Mouse (Mus musculus): ENCODE measurements around the gene Lrp2. TPM values are rescaled to one million over a fixed set of nuclear protein-coding genes. Genes with fewer than 3 reads are reported as not detected.
A peak's percentile ranks its signal among the peaks of the same experiment; 100 is the strongest.

The Lrp2 gene
- total RNA-seq, 1 experiment, result 124 TPM

DNA sequence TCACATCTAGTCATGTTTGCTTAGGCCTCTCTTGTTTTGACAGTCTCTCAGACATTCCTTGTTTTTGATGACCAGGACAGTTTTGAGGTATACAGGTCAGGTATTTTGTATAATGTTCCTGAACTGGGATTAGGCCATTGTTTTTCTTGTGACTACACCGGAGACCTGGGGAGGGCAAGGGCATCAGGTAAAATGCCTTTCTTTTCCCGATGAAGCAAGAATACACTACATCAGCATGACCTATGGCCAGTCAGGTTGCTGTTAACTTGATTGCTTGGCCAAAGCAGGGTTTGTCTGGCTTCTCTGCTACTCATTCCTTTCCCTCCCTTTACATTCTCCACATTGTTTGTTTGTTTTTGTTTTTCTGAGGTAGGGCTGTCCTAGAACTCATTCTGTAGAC is 7.3 kb upstream of the Lrp2 start:
- no peak overlapping the region for H3K9ac ChIP-seq (ENCODE audit: insufficient read depth, low read depth, low read length, poor library complexity, severe bottlenecking)
- no peak for DNase-seq (ENCODE audit: low read depth, low spot score)
- H3K4me3 ChIP-seq (ENCODE audit: insufficient read depth in 1 of 2, low read depth in 1 of 2, low read length in 2 of 2, poor library complexity in 1 of 2, severe bottlenecking in 1 of 2), result no peak overlapping the region
- H3K27ac ChIP-seq (ENCODE audit: insufficient read depth, low read depth, low read length, poor library complexity, severe bottlenecking), result no peak overlapping the region
- H3K9me3 ChIP-seq (ENCODE audit: control insufficient read depth, insufficient read depth, low read depth, low read length), result no peaks in the 10 kb centered on the region
- H3K36me3 ChIP-seq (ENCODE audit: control insufficient read depth, insufficient read depth, low read length, poor library complexity, severe bottlenecking), result no peaks in the 10 kb centered on the region
- in situ Hi-C loops (cut with MboI; ENCODE audit: low sequenced_read_pairs in 2 of 2, unreplicated experiment in 2 of 2), result loop anchor here in 1 of 2 experiments (25.0 kb wide), 2 partner anchors 869 to 1944 kb away; partner anchors contain the start of genes Dlx1, Dlx2 and Sp5
- peaks cover 2 to 4% of the 10 kb centered on the region in 2 experiments; a peak in 1 of 4 replicates for H3K4me1 ChIP-seq (ENCODE audit: control insufficient read depth in 2 of 2, insufficient read depth in 2 of 2, low read length in 2 of 2, poor library complexity in 1 of 2)
- TF ChIP-seq ZC3H11A (IDR thresholded peaks at IDR 0.05; ENCODE audit: borderline replicate concordance, low read depth, low read length), result no peak
- 0 out of 2 replicates have a peak, but pooled peaks have one; percentile 33 for TF ChIP-seq MAFK (IDR thresholded peaks at IDR 0.05; ENCODE audit: insufficient read depth, low read depth, low read length)
- no peak for TF ChIP-seq CHD2 (IDR thresholded peaks at IDR 0.05; ENCODE audit: low read depth, low read length)
- TF ChIP-seq HCFC1 (IDR thresholded peaks at IDR 0.05; ENCODE audit: borderline replicate concordance, insufficient read depth, low read length), result no peak
- TF ChIP-seq ZNF384 (IDR thresholded peaks at IDR 0.05; ENCODE audit: low read depth, low read length), result no peak

DNA sequence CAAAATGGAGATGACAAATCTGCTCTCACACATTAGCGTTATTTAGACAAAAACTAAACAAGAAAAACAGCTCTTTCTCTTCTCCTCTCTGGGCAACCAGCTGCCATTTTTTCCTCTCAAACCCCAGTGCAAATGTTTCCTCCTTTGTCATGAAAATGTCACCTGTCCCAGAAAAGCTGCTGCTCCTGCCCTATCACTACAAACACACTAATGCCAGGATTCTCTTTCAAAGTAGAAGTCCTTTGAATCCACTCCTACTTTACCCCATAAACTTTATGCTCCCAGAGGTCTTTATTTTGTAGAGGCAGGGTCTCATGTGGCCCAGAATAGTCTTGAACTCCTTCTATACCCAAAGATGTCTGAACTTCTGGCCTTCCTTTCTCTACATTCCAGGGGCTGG is 6.7 kb upstream of the Lrp2 start:
- Histone ChIP-seq H3K36me3 (ENCODE audit: control insufficient read depth, insufficient read depth, low read length, poor library complexity, severe bottlenecking) (no peaks in the 10 kb centered on the region), H3K4me3 (ENCODE audit: insufficient read depth in 1 of 2, low read depth in 1 of 2, low read length in 2 of 2, poor library complexity in 1 of 2, severe bottlenecking in 1 of 2) (peak overlapping the region; percentile 60 to 74), H3K9ac (ENCODE audit: insufficient read depth, low read depth, low read length, poor library complexity, severe bottlenecking) (peak overlapping the region; percentile 50), H3K9me3 (ENCODE audit: control insufficient read depth, insufficient read depth, low read depth, low read length) (no peaks in the 10 kb centered on the region), H3K27ac (ENCODE audit: insufficient read depth, low read depth, low read length, poor library complexity, severe bottlenecking) (peak overlapping the region; percentile 83), H3K4me1 (ENCODE audit: control insufficient read depth in 2 of 2, insufficient read depth in 2 of 2, low read length in 2 of 2, poor library complexity in 1 of 2) (peaks cover 2 to 7% of the 10 kb centered on the region in 2 experiments; a peak in 1 of 4 replicates)
- DNase-seq (ENCODE audit: low read depth, low spot score), result no peak
- TF ChIP-seq CHD2 (IDR thresholded peaks at IDR 0.05; ENCODE audit: low read depth, low read length), result no peak
- 0 out of 2 replicates have a peak, but pooled peaks have one; percentile 20 for TF ChIP-seq ZC3H11A (IDR thresholded peaks at IDR 0.05; ENCODE audit: borderline replicate concordance, low read depth, low read length)
- in situ Hi-C loops (cut with MboI; ENCODE audit: low sequenced_read_pairs in 2 of 2, unreplicated experiment in 2 of 2), result loop anchor here in 1 of 2 experiments (25.0 kb wide), 2 partner anchors 870 to 1945 kb away; partner anchors contain the start of genes Dlx1, Dlx2 and Sp5

DNA sequence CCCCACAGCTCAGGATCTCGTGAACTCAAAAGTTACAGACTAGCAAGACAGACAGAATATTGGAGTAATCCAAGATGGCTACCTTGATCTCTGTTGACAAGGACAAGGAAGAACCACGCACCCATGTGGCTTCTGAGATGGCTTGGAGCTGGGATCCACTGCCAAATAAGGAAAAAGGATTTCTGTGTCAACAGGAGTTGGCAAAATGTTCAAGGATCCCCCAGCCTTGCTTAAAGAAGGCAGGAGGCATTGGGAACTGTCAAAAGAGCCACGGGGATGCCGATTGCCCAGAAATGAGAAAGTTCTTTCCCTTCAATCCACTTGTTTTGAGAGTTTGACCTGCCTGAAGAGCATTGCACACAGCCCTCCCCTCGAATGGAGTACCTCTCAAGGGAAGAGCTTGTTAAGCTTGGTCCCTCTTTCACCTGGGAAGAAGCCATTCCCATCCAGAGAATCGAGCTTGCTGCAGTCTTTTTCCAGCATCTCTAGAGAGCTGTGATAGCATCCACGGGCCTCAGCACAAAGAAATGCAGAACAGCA is 6.2 kb upstream of the Lrp2 start:
- Histone ChIP-seq H3K36me3 (ENCODE audit: control insufficient read depth, insufficient read depth, low read length, poor library complexity, severe bottlenecking) (no peaks in the 10 kb centered on the region), H3K9ac (ENCODE audit: insufficient read depth, low read depth, low read length, poor library complexity, severe bottlenecking) (peak overlapping the region; percentile 50), H3K27ac (ENCODE audit: insufficient read depth, low read depth, low read length, poor library complexity, severe bottlenecking) (peak overlapping the region; percentile 83), H3K9me3 (ENCODE audit: control insufficient read depth, insufficient read depth, low read depth, low read length) (no peaks in the 10 kb centered on the region), H3K4me3 (ENCODE audit: insufficient read depth in 1 of 2, low read depth in 1 of 2, low read length in 2 of 2, poor library complexity in 1 of 2, severe bottlenecking in 1 of 2) (peak overlapping the region; percentile 60 to 74), H3K4me1 (ENCODE audit: control insufficient read depth in 2 of 2, insufficient read depth in 2 of 2, low read length in 2 of 2, poor library complexity in 1 of 2) (peaks cover 2 to 9% of the 10 kb centered on the region in 2 experiments; a peak in 1 of 4 replicates)
- TF ChIP-seq MAFK (IDR thresholded peaks at IDR 0.05; ENCODE audit: insufficient read depth, low read depth, low read length), result no peak
- no peak for DNase-seq (ENCODE audit: low read depth, low spot score)
- in situ Hi-C loops (cut with MboI; ENCODE audit: low sequenced_read_pairs in 2 of 2, unreplicated experiment in 2 of 2), result loop anchor here in 1 of 2 experiments (25.0 kb wide), 2 partner anchors 870 to 1945 kb away; partner anchors contain the start of genes Dlx1, Dlx2 and Sp5

DNA sequence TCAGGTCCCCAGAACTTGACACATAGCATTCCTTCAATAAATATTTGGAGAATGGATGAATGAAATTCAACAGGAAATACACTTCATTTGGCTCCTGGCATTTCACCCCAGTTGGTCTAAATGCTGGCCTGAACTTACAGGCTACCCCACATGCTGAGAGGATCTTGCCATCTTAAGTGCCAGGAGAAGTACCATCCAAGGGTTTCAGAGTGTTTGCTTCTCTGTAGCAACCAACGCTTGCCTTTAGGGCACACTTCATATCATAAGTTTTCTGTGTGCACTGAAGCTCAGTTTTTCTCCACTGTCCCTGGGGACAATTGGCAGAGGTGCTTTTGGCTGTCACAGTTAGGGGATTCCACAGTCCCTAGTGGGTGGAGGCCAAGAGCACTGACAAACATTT is 4.7 kb upstream of the Lrp2 start:
- Histone ChIP-seq H3K4me3 (ENCODE audit: insufficient read depth in 1 of 2, low read depth in 1 of 2, low read length in 2 of 2, poor library complexity in 1 of 2, severe bottlenecking in 1 of 2) (no peak overlapping the region), H3K9me3 (ENCODE audit: control insufficient read depth, insufficient read depth, low read depth, low read length) (no peaks in the 10 kb centered on the region), H3K27ac (ENCODE audit: insufficient read depth, low read depth, low read length, poor library complexity, severe bottlenecking) (no peak overlapping the region), H3K9ac (ENCODE audit: insufficient read depth, low read depth, low read length, poor library complexity, severe bottlenecking) (no peak overlapping the region), H3K4me1 (ENCODE audit: control insufficient read depth in 2 of 2, insufficient read depth in 2 of 2, low read length in 2 of 2, poor library complexity in 1 of 2) (peaks cover 2 to 9% of the 10 kb centered on the region in 2 experiments; a peak in 1 of 4 replicates), H3K36me3 (ENCODE audit: control insufficient read depth, insufficient read depth, low read length, poor library complexity, severe bottlenecking) (no peaks in the 10 kb centered on the region)
- in situ Hi-C loops (cut with MboI; ENCODE audit: low sequenced_read_pairs in 2 of 2, unreplicated experiment in 2 of 2), result loop anchor here in 1 of 2 experiments (25.0 kb wide), 2 partner anchors 872 to 1947 kb away; partner anchors contain the start of genes Dlx1, Dlx2 and Sp5
- DNase-seq (ENCODE audit: low read depth, low spot score), result no peak
- TF ChIP-seq CHD2 (IDR thresholded peaks at IDR 0.05; ENCODE audit: low read depth, low read length) (no peak), ZC3H11A (IDR thresholded peaks at IDR 0.05; ENCODE audit: borderline replicate concordance, low read depth, low read length) (no peak), ZNF384 (IDR thresholded peaks at IDR 0.05; ENCODE audit: low read depth, low read length) (no peak), MAFK (IDR thresholded peaks at IDR 0.05; ENCODE audit: insufficient read depth, low read depth, low read length) (no peak), HCFC1 (IDR thresholded peaks at IDR 0.05; ENCODE audit: borderline replicate concordance, insufficient read depth, low read length) (no peak)
